Mouse (Mus musculus) gastrocnemius, adult 18-20 months (tissue): ENCODE measurements around the gene Smug1. TPM values are rescaled to one million over a fixed set of nuclear protein-coding genes. Genes with fewer than 3 reads are reported as not detected.
A peak's percentile ranks its signal among the peaks of the same experiment; 100 is the strongest.

Source experiments
- DNase-seq: peaks from one replicate; pipeline ENCODE4 v3.0.0; 2021; ENCODE audit warnings: low spot score
- long read RNA-seq, 2 experiments: library from polyadenylated mRNA; stranded (forward); transcript quantifications; one replicate each; pipeline ENCODE4 v2.0.0; 2021
- total RNA-seq, 2 experiments: library from RNA; stranded (reverse); gene quantifications; 2 replicates each; pipeline ENCODE4 v1.2.3; 2021

Gene Smug1
- total RNA-seq = 10 to 100 TPM in 1 of 2 experiments, 1 to 10 TPM in 1; 9.4 to 11.3 TPM
- long read RNA-seq, experiment 1, partial matches to known transcripts = 16 of 18 reads
- long read RNA-seq, experiment 1, other reads (novel, unspliced or antisense) = 1 of 18 reads
- long read RNA-seq, experiment 2, partial matches to known transcripts = 7 of 12 reads
- long read RNA-seq, experiment 2, other reads (novel, unspliced or antisense) = 4 of 12 reads

DNA sequence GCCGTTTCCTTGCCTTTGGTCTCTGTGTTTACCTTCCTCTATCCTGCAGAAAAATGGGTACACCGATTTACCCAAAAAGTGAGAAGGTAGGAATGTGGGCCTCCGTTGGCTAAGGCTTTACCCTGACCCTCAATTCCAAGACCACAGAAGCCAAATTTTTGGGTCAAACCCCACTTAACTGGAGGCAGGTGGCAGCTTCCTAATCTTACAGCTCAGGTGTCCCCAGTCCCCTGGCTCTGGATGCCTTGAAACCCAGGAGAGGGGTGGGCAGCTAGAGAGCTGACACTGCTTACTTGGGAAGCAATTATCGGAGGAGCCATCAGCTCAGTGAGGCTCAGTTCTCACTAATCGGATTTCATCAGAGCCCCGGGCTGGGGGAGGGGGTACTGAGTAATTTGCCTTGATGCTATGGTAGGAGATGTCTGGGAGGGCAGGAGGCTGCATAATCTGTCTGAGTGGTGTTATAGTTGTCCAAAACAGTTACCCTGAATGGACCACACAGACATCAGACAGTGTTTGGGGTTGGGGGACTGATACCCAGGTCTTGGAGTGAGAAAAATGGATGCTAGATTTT is at the start of gene Smug1:
Gene Smug1, minus strand, starts transcription at position 51 of the 574 bp plus-strand sequence.
- DNase-seq = no peak

DNA sequence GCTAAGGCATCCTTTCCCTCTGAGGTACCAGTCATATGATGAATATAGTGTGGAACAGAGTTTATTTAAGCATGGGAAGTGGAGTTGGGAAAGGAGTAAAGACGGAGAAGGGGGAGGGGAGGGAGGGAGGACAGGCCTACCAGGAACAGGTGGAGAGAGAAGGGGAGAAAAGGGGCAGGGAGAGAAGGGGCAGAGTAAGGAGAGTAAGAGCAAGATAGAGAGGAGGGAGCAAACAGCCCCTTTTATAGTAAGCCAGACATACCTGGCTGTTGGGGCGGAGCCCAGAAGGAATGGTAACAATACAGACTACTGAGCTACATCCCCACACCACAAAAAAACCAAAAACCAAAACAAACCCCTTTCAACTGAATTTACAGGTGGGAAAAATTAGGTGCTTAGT is 49.2 kb upstream of the Smug1 start:
- no peak for DNase-seq

DNA sequence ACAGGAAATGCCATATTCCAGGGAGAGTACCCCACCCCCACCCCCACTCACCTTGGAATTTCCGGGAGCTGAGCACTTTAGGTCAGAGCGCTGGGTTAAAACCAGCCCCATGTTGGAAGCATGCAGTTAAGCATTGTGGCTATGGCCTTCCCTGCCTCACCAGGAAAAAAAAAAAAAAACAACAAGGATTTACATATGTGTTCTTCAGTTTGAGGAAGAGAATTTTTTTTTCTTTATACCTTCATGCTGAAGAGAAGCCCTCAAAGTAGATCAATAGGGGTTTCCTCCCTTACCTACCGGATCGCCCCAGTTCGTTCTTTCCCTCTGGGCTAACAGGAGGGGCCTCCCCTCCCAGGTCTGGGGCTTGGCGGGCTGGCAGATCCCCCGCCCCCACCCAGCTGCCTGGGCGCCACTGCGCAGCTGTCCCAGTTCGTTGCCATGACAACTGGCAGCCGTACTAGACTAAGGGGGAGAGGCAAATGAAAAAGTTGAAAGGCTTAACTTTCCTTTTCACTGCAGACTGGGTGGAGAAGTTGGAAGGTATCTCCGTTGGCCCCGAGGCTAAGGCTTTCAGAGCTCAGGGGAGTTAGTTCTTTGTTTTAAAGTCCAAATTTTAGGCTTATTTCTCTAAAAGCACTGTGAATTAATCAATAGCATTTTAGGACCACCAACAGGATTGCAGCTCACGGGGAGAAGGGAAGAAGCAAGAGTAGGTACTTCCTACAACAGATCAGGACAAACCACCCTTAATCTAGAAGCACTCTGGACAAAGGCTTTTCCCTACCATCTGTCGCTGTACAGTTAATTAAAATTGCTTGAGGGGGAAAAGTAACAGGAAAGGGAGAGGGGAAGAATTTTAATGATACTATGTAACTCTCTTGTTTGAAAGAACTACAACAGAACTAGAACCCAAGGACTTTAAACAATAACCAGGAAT is 48.3 kb upstream of the Smug1 start:
- peak; percentile 78 for DNase-seq

DNA sequence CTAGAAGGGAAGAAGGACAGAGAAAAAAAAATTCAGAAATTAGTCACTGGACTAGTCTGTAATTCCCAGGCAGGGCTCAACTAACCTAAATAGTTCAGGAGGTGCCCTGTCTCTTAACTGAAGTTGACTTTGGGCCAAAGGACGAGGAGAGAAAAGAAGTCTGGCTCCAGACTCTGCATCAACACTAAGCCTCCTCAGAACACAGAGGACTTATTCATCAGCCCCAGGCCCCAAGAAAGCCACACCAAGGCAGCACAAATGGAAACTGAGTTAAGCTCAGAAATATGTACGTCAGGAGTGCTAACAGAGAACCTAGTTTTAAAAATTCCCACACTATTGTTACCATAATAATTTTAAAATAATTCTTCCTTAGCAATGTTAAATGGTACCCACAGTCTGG is 47.3 kb upstream of the Smug1 start:
- no peak for DNase-seq

DNA sequence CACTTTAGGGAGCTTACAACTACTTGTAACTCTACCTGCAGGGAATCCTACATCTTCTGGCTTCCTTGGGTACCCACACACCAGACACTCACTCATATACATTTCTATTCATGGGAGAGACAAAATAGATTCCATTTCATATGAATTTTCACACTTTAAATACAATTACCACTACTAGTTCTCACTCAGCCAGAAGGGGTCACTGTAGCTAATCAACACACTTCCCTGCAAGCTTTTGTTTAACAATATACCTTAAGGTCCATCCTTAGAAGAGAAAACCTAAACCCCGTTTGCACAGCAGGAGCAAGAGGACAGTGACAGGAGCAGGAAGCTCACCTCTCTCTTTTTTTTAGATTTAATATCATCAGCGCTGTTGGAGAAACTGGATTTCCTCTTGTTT is 38.3 kb upstream of the Smug1 start:
- no peak for DNase-seq

DNA sequence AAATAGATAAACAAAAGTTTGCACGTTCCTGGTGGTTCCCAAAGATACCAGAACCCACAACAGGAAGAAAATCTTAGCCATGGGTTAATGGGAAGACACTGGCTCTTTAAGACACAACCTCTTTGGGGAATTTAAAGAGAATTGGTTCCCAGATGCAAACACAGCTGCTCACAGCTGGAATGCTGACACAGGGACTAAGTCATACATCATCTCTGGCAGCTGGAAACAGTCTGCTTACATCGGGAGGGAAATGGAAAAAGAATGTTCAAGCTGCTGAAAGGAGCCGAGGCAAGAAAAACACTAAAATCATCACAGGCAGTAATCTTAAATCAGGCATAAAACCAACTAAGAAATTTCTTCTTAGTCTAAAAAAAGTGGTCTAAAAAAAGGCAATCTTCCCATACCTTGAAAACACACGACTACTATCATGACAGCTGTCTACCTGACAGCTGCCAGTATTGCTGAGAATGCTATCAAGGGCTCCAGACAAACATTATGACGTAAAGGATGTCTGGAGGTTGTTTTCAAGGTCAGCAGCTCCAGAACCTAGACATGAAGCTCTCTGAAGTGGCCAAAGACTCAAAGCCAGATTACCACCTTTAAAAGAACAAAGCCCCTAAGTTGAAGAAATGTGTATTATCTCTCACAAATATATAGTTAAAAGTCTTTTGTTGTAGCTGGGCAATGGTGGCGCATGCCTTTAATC is 35.3 kb upstream of the Smug1 start:
- DNase-seq = no peak

DNA sequence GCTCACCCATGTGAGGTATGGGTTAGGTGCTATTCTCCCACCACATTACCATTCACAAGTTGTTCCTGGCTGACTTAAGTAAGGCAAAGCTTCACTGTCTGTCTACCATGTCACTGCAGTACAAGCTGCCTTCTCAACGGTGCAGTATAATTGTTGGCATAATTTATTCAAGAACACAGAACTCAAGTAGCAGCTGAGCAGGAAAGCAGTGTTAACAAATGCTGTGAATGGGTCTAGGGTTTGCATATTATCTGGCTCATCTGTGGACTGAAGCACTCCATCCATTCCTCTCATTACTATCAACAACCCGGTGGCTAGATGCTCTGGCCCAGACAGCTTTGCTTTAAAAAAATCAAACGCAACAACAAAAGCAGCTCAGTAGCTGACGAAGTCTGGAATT is 30.9 kb upstream of the Smug1 start:
- DNase-seq = no peak

DNA sequence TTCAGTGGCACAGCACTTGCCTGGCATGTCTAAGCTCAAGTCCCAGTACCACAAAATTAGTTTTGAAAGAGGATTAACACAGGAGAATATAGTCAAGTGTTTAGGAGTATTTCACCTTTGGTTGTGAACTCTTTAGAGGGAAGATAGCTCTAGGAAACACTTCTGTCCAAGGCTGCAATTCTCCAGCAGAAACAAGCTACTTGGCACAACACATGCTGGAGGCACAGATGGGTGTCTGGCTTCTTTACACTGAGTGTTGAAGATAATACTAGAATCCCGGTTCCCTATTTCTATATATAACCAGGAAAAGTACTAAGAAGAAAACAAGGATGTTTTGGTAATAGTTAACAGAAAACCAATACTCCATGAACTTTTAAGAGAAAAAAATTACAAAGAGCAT is 29.9 kb upstream of the Smug1 start:
- DNase-seq = no peak

DNA sequence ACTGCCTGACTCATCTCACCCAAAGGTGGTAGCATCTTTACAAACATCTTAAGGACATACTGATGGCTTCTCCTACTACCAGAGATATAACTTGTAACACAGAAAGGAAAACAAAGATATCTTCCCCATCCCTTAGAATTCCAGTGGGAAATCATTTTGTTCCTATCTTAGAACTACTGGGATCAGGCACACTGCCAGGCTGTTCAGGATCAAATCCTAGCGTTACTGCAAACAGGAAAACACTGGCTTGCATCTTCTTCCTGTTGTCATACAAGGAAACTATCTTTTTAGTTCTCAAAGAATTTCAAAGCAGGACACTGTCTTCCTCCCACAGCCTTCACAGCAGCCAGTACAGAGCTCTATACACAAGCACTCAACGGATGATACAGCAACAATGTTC is 26.7 kb upstream of the Smug1 start:
- DNase-seq = no peak

DNA sequence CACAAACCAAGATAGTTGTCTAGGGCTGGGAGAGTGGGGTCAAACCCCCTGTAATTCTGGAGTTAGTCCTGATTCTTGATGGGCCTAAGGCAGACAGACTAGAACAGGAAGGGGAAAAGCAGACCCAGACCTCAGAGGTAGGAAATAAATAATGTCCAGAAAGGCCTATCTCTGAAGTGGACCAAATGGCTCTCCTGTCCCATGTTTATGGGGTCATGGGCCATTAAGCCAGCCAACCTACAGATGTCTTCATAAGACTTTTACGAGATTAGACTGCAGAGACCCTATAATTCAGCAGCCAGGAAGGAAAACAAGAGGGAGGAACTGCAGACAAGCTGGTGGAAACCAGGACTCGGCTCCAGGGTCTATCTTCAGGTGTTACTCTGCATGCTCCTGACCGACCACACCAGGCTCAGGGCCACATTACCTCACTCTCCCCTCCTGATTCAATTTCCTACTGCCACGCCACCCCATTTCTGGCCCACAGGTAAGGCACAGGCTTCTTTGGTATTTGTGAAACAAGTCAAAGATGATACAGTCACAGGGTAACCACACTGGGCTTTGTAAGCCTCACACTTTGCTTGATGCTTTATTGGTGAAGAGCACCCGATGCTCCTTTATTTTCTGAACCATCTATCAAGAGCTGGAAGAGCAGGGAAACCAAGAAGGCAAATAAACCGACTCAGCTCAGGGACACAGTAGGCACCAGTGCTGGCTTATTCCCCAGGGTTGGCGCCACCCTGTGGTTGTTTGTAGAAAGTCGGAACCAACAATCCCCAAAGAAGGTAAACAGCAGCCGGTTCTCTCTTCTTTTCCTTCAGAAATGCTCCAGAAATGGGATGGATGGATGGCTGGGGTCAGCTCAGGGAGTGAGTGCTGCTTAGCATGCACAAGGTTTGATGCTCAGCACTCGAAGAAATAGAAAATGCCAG is 23.9 kb upstream of the Smug1 start:
- DNase-seq = no peak

DNA sequence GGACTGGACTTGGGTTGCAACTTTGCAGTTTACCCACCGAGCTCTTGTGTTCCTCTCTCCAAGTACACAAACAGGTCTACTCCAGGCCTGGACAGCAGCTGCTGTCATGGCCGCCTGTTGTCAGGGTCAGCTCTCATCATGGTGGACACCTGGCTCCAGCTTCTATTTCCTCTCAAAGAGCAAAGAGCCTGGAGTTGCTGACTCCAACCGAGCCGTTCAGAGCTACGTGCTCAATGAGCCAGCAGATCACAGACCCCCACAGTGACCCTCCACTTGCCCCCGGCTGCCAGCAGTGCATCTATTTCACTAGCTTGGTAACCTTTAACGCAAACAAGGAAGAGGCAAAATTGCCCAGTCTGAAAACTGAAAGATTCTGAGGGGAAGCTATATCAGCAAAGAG is 23.2 kb upstream of the Smug1 start:
- DNase-seq = no peak

DNA sequence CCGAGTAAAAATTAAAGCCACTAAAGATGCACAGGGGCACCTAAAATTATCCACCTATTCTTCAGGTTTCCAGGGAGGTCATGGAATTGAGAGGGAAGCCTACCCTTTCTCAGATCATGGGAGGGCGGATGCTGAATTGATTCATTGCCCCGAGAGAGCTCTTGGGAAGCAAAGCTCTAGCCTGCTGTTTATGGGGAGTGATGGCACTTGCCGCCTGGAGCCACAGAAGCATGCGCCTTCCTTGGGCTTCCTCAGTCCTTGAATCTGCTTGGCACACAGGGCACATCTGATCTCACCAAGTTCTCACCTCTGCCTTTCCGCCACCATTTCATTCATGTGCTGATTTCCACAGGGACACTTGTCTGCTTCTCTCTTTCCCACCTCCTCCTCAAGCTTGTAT is 20.9 kb upstream of the Smug1 start:
- DNase-seq = no peak

DNA sequence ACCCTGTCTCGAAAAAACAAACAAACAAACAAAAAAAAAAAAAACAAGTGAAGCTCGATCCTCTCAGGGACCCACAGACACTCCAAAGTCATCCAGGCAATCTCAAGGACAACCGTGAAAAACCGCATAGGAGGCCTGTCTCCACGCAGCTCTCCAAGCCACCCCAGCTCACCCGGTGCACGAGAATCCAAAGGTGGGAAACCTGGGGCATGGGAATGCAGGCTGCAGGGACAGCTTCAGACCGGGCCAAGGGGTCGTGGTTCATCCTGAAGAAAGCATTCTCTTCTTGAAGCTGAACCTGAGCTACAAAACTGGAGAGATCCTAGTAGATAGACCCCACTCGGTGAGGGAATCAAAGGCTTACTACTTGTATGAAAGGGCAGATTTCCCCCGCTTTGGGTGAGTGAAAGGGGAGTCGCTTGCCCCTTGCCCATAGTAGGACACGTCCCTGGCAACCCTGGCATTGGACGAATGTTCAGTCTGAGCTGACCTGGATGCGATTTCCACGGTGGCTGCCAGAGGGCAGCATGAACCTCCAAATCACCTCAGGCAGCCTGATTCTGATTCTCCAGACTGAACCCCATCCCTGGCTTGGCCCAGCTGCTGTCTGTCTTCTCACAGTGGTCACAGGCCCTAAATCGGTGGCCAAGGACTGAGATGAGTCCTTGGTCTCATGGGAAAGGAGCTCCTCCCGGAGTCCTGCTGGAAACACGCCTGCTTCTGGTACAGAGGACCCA is 18.7 kb upstream of the Smug1 start:
- peak; percentile 57 for DNase-seq

DNA sequence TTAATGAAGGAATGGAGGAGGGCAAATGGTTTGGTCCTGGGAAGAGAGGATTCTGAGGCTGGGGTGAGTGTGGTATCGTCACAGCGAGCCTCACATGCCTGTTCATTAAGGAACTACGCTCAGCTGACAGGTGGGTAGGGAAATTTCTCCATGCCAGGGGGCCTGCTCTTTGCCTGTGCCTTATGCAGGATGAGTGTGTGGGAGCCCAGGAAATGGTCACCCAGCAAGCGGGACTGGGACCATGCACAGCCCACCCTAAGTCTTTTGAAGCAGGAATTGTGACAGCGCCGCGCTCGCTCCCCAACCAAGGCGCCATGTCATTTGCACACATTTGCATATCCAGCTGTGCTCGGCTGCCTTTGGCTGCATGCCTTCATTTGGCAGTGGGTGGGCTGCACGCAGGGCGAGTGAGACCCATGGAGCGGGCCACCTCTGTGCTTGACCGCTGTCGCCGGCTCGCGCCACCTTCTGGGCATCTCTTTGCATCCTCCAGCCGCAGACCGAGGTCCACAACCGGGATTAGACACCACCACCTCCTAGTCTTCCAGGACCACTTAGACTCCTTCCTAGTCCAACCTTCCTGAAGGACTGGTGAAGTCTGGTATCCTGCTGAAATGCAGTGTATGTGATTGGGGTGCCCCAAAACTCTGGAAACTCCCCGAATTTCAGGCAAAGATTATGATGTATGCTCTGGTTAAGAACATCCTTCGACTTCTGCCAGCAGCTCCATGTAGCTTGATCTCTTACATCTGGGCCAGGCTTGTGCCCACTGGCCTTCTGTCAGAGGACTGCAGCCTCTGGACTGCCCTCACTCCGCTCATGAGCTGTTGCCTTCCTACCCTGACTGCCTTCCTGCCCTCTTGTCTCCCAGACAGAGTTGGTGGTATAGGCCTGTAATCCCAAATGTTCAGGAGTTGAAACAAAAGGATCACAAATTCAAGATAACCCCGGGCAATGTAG is 17.0 kb upstream of the Smug1 start:
- no peak for DNase-seq

DNA sequence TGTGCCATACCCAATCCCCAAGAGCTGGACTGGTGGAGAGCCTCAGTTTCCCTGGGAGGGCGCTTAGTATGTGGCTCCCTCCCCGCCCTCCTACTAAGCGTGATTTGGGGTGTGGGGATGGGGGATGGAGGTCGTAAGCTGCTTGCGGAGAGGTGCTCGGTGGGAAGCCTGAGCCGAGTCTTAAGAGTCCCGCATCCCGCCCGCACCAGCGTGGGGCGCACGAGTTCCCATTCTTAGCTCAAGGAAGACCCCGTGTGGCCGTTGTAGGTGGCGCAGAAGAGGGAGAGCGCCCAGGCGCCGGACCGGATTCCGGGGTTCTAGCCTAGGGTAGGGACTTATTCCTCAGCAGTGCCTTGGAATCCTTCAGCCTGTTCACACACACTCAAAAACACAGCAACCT is 16.2 kb upstream of the Smug1 start:
- peak; percentile 68 for DNase-seq

DNA sequence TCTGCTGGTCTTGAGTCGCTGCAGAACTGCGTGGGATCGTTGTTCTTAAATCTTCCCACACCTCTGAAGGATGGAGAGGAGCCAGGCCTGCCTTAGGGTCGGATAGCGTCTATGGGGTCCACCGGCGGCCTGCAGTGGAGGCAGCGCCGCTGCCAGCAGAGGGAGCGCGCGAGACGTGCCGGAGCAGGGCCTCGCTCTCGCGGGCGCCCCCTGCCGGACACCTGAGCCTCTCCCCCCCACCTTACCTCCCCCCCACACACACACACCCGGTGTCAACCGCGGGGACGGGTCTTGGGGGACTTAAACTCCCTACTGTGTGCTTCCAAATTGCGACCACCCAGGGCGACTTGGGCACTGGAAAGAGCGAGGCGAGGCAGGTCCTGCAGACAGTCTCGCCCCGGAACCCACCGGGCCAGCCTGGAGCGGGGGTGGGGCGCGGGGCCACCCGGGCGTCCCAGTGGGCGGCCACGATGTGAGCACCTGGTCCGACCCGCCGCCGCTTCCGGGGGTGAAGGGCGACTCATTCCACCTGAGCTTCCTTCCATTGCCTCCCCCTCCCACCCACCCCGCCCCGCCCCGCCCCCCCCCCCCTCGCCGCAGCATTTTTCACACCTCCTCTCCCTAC is 15.4 kb upstream of the Smug1 start:
- DNase-seq = peak; percentile 76

DNA sequence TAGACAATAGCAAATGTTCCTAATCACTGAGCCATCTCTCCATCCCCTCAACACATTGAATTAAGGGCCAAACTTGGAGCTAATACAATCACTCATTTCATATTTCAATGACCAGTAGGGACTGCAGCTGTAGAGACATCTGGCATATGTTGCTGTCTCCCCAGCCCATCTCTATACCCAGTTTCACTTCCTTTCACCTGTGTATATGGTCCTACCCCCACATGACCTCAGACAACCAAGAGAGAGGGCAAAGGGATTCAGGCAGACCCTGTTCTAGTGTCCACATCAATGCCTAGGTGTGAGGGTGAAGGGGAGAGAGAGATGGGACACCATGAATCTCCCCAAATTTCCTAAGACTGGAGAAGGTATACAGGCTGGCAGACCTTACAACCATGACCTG is 13.5 kb upstream of the Smug1 start:
- no peak for DNase-seq

DNA sequence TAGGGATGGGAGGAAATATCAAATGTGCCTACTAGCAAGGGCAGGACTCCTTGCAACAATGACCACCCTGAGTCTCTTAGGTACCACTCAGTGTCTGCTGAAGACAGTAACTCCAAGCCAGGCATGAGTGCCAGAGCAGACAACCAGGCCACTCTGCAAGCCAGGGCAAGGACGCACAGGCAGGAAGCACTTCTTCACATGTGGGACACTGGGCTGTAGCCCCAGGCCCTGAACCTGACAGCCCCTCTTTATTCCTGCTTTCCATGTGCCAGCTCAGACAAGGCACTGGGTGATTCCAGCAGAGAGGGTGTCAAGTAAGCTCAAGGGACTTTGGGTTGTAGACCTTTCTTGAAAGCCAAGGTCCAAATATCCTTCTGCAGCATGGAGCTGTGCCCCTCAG is 11.9 kb upstream of the Smug1 start:
- no peak for DNase-seq

DNA sequence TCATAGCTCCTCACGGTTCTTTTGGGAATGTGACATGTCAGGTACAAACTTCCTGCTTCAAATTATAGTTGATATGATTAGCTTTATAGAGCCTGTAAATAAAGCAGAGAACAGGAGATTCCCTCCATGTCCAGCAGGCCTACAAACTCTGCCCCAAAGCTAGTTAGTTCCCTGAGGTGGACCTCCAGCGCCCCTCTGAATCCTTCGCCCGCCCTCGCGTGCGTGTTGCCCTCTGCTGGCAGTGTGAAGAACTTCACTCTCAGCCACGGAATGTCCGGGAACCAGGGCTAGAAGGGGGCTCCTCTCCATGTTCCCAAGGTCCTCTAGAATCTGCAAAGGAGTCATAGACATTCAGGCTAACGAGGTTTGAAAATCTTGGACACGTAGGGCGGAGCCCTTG is 11.2 kb upstream of the Smug1 start:
- DNase-seq = peak; percentile 55
